Mouse (Mus musculus) neutrophil, adult 5-6 weeks (primary cell): ENCODE results near the gene Tph1. TPM values are rescaled to one million over a fixed set of nuclear protein-coding genes. Genes with fewer than 3 reads are reported as not detected.

Experiments used
- ATAC-seq: fragments of 151-379, 151-347 bp; 2 replicates; pipeline ENCODE4 v1.8.0; 2017; ENCODE audit warnings: mild to moderate bottlenecking, moderate TSS enrichment; ENCODE audit not compliant: insufficient number of reproducible peaks, poor library complexity, low FRiP score, severe bottlenecking; ENCODE audit errors: extremely low read depth
- total RNA-seq: library from RNA; stranded (forward); fragments of 200-1000 nt; gene quantifications from 2 replicates; pipeline ENCODE4 v1.2.3, GENCODE M21; 2017

Tph1 gene
- total RNA-seq, 1 experiment from 2014 or later, result not detected

DNA sequence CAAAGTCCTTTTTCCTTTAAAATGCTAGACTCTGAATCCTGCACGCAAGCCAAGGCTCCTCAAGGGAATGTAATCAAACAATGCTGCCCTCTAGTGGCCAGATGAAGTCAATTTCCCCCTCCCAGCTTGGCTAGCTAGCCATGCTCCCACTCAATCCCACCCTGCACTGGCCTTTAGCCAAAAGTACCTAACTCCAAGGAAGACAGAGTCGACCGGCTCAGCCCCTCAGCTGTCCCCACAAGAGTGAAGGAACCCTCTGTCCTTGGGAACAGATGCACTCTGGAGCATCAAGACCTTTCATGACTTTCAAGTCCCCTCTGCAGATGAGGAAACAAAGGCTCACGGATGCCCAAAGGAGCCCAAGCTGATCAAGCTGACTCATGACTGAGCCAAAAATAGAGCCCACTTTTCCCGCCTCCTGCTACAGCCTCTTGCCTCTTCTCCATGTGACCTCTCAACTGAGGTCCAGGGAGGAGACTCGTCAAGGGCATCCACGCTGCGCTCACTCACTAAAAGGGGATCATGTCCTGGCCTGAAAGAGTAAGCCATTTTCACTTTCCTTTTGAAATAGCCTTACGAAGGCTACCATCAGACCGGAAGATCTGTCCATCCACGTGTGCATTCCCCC is 64.8 kb downstream of the Tph1 start:
- ATAC-seq, result no peak; the same call in 1 of the 2 replicates

DNA sequence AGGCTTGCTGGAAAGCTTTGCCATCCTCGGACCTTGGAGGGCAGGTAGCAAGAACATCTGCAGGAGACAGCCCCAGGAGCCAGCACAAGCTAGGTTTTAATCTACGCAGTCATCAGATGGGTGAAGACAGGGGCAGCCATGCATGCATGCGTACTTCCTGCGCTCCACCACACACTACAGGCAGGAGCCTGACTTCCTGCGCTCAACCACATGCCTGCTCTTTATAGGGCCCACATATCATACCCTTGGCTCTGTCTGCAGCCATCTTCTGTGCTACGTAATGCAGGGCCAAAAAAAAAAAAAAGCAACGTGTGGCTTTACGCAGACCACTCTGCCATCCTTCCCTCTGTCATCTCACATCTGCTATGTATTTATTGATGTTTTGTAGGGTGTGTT is 65.3 kb downstream of the Tph1 start:
- peak; percentile 89 for ATAC-seq

DNA sequence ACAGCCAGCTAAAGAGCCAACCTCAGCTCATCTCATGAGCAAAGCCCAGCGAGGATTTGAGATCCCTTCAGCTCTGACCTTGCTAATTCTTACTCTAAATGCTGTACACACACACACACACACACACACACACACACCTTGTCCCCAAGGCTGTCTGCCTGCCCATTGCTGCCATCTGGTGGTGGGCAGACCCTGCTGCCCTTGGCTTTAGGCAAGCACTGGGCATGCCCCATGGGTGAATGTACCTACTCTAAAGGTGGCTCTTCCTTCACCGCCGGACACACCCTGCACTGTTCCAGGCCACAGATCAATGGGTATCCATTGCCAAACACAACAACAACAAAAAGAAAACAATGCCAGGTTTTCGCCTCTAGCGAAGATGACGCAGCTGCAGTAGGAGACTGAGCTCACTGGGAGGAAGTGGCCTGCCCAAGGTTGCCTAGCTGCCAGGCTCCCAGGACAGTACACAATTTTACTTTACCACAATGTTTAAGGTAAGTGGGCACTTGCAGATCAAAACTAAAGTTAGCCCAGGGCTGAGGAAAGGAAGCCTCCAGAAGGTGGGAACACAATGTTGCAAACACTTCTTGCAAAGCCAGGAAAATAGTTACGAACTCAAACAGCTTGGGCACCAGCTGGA is 65.8 kb downstream of the Tph1 start:
- ATAC-seq, result peak; percentile 50

DNA sequence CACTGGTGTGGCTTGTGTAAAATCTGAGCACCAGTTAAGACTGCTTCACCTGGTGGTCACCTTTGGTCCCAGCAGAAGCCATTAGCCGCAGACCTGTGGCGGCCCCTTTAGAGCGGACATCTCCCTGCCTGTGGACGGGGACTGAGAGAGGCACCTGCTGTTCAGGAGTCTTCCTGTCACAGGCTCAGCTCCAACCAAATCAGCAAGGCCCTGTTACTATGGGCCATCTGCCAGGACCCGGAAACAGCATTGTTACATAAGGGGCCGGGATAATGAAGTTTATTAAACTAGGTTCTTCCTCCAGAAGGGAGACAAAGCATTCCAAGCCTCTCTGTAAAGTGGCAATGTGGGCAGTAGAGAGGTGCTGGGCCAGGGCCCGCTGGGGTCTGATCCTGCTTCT is 69.3 kb downstream of the Tph1 start:
- ATAC-seq, result no peak

DNA sequence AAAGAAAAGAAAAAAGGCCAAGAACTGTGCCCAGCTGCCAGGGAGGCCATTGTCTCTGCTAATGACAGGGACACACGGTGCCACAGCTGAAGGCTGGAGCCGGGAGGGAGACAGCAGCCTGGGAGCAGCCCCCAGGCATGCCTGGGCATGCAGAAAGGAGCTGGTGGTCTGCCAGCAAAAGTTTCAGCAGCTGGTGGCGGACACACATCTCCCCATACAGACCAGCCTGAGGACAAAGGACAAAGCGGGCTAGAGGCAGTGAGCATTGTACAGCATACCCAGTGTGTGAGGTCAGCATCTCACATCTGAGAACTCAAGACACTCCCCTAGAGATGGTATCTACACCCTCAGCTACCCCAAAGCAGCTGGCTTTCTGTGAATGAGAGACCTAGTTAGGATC is 70.3 kb downstream of the Tph1 start:
- no peak for ATAC-seq

DNA sequence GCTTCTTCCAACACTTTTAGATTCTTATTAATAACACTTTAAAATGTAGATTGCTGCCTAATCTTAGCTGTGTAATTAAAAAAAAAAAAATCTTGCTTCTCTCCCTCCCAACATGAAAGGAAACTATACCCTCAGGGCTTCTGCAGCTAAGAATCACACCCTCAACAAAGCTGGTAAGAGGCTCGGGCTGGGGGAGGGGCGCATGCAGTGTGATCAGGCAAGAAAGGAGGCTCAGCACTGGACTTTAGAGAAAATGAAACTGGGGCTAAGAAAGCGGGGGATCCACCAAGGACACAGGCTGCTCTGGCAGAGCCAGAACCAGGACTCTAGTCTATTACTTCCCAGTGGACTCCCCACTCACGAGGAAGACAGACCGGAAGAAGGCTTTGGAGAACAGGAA is 71.2 kb downstream of the Tph1 start:
- no peak for ATAC-seq

DNA sequence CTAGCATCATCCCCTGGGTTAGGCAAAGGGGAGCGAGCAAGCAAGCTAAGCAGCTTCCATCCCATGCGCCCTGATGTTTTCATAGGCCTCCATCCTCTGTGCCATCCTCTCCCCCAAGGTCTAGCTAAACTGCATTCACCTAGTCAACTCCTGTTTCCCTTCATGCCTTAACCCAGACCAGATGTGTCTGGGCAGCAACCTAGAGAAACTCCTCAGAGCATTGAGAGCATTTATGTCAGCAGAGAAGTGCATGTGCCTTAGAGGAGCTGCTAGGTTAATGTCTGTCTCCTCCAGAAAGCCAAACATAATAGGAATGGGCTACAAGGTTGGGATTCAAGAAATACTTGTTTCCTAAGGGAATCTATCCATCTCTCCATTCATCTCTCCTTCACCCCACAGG is 75.3 kb downstream of the Tph1 start:
- no peak for ATAC-seq

Other genes with a start within 250 kb of the Tph1 start
- 13.6 and 15.3 TPM in 2 replicates for gene Sergef, start 32.7 kb downstream of the Tph1 start, total RNA-seq
- 11.3 and 11.8 TPM in 2 replicates for gene Saal1, start 38.1 kb upstream of the Tph1 start, total RNA-seq
- 1.1 TPM in 1 of 2 replicates, not detected in the other for gene Saa3, start 43.2 kb upstream of the Tph1 start, total RNA-seq
- gene Saa4, start 60.1 kb upstream of the Tph1 start, total RNA-seq, result not detected in 2 replicates
- gene Saa1, start 70.4 kb upstream of the Tph1 start, total RNA-seq, result not detected in 2 replicates
- gene Saa2, start 79.3 kb upstream of the Tph1 start, total RNA-seq, result not detected in 2 replicates
- 48.5 and 56.5 TPM in 2 replicates for gene Hps5, start 123.5 kb upstream of the Tph1 start, total RNA-seq
- 46.4 and 57.8 TPM in 2 replicates for gene Gtf2h1, start 123.6 kb upstream of the Tph1 start, total RNA-seq
- 195 and 216 TPM in 2 replicates for gene Ldha, start 168.9 kb upstream of the Tph1 start, total RNA-seq
- gene Ldhc, start 188.7 kb upstream of the Tph1 start, total RNA-seq, result 2.0 TPM in 1 of 2 replicates, not detected in the other
- 41.5 and 51.0 TPM in 2 replicates for gene Tsg101, start 247.4 kb upstream of the Tph1 start, total RNA-seq